Mouse (Mus musculus) cerebellum, adult 2 months (tissue): ENCODE measurements around the gene Ly9.

Experiments
- CTCF ChIP-seq: fragments of 200-500 bp; IDR thresholded peaks from 2 replicates; pipeline ENCODE4 v1.5.1; 2011; ENCODE audit warnings: low read depth, mild to moderate bottlenecking, control low read depth, low read length, moderate library complexity, borderline replicate concordance; ENCODE audit not compliant: insufficient read depth
- POLR2A ChIP-seq: fragments of 200-500 bp; IDR thresholded peaks from 2 replicates; pipeline ENCODE4 v1.6.1; 2011; ENCODE audit warnings: low read length, control low read depth, borderline replicate concordance; ENCODE audit not compliant: insufficient read depth

DNA sequence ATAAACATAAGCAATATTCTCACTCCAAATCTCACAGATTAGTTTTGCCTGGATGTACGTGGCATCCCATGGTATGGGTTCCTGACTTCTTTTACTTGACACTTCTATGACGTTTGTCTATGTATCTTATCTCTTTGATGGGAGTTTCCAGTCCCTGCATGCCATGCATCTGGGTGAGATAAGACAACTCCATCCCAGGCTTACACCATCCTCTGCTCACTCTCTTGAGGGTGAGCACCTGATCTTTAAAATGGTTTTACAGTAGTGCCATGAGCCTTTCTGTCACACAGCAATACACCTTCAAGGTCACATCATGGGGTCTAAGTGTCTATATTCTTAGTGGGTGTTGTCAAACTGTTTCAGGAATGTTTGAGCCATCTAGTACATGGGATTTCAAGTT lies 46.9 kb downstream of the Ly9 start:
- TF ChIP-seq POLR2A (no peak), CTCF (no peak)
